Mouse (Mus musculus): ENCODE measurements around the gene Fmnl3.

DNA sequence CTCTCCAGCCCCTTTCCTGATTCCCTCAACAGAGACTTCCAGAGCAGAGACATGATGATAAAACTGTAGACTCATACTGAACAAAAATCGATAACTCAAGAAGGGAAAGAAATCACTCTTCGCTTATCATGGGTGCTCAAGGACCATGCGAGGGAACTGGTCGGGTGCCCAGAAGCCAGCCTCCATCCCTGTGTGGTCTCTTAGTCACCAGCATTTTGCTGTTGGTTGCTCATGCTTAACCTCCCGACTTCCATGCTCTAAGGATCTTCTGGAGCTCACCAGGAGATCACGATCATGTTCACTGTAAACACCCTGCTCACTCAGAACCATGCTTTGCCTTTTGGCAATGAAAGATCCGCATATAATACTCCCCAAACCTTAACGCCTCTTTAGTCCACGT, 2.5 kb upstream of the Fmnl3 start:
- TF ChIP-seq CTCF (IDR thresholded peaks at IDR 0.05; ENCODE audit: borderline replicate concordance, control insufficient read depth, extremely low read depth, insufficient read depth, low read length, poor library complexity) (no peak), POLR2A (IDR thresholded peaks at IDR 0.05; ENCODE audit: control insufficient read depth, extremely low read depth, insufficient read depth, low read length, poor library complexity) (no peak)
